Mouse (Mus musculus): ENCODE measurements around the gene Hipk1. TPM values are rescaled to one million over a fixed set of nuclear protein-coding genes. Genes with fewer than 3 reads are reported as not detected.

Gene Hipk1
- polyA plus RNA-seq, 1 experiment from 2014 or later, result 13.5 TPM

GRCm38 (mm10) chr3:103774009-103774408 is 17.4 kb downstream of the Hipk1 start:
- peaks cover 34% of the 10 kb centered on the region for H3K36me3 ChIP-seq
- H3K4me1 ChIP-seq (replicated peaks), result peaks cover 37% of the 10 kb centered on the region
- no peaks in the 10 kb centered on the region for H3K27me3 ChIP-seq (replicated peaks)
- no peak overlapping the region for H3K9ac ChIP-seq
- H3K4me2 ChIP-seq, result no peak overlapping the region
- no peak overlapping the region; the same call in 1 of the 2 replicates for H3K27ac ChIP-seq (ENCODE audit: poor library complexity, severe bottlenecking)
- ATAC-seq (ENCODE audit: insufficient number of reproducible peaks, low FRiP score), result no peak
- H3K9me3 ChIP-seq (replicated peaks), result no peaks in the 10 kb centered on the region
- no peak overlapping the region for H3K4me3 ChIP-seq
- WGBS, result 79% methylated on average over 15 of the region's 15 CpGs

GRCm38 (mm10) chr3:103773508-103773907 is 17.9 kb downstream of the Hipk1 start:
- Histone ChIP-seq H3K27me3 (replicated peaks) (no peaks in the 10 kb centered on the region), H3K9ac (peak overlapping the region; percentile 6; the same call in 1 of the 2 replicates), H3K4me2 (no peak overlapping the region), H3K4me1 (replicated peaks) (peaks cover 37% of the 10 kb centered on the region), H3K4me3 (no peak overlapping the region), H3K27ac (ENCODE audit: poor library complexity, severe bottlenecking) (peak overlapping the region; percentile 91), H3K36me3 (peaks cover 38% of the 10 kb centered on the region), H3K9me3 (replicated peaks) (no peaks in the 10 kb centered on the region)
- 82% methylated on average over 3 of the region's 3 CpGs for WGBS
- no peak for ATAC-seq (ENCODE audit: insufficient number of reproducible peaks, low FRiP score)

- peak overlapping the region; percentile 91 for H3K27ac ChIP-seq (ENCODE audit: poor library complexity, severe bottlenecking)
- H3K27me3 ChIP-seq (replicated peaks), result no peaks in the 10 kb centered on the region
- peaks cover 39% of the 10 kb centered on the region for H3K4me1 ChIP-seq (replicated peaks)
- ATAC-seq (ENCODE audit: insufficient number of reproducible peaks, low FRiP score), result no peak
- H3K4me2 ChIP-seq, result no peak overlapping the region
- WGBS, result 65% methylated on average over 4 of the region's 4 CpGs
- peaks cover 39% of the 10 kb centered on the region for H3K36me3 ChIP-seq
- H3K4me3 ChIP-seq, result no peak overlapping the region
- no peaks in the 10 kb centered on the region for H3K9me3 ChIP-seq (replicated peaks)
- no peak overlapping the region for H3K9ac ChIP-seq
Measured at GRCm38 (mm10) chr3:103772846-103773245, 18.5 kb downstream of the Hipk1 start.

- Histone ChIP-seq H3K9me3 (replicated peaks) (no peaks in the 10 kb centered on the region), H3K4me2 (peak overlapping the region; percentile 53), H3K27me3 (replicated peaks) (no peaks in the 10 kb centered on the region), H3K4me1 (replicated peaks) (peaks cover 39% of the 10 kb centered on the region), H3K36me3 (peaks cover 29% of the 10 kb centered on the region), H3K4me3 (no peak overlapping the region), H3K9ac (peak overlapping the region; percentile 45; the same call in 1 of the 2 replicates), H3K27ac (ENCODE audit: poor library complexity, severe bottlenecking) (peak overlapping the region; percentile 91)
- ATAC-seq (ENCODE audit: insufficient number of reproducible peaks, low FRiP score), result no peak
- WGBS, result 36% methylated on average over 9 of the region's 9 CpGs
Measured at GRCm38 (mm10) chr3:103771531-103772130, 19.7 kb downstream of the Hipk1 start.

GRCm38 (mm10) chr3:103766789-103767188 is 24.6 kb downstream of the Hipk1 start:
- Histone ChIP-seq H3K27me3 (replicated peaks) (no peaks in the 10 kb centered on the region), H3K4me3 (no peak overlapping the region), H3K27ac (ENCODE audit: poor library complexity, severe bottlenecking) (no peak overlapping the region), H3K9ac (no peak overlapping the region), H3K4me2 (no peak overlapping the region), H3K36me3 (peaks cover 42% of the 10 kb centered on the region), H3K9me3 (replicated peaks) (no peaks in the 10 kb centered on the region), H3K4me1 (replicated peaks) (peaks cover 19% of the 10 kb centered on the region)
- ATAC-seq (ENCODE audit: insufficient number of reproducible peaks, low FRiP score), result no peak
- WGBS, result 85% methylated on average over 3 of the region's 3 CpGs

GRCm38 (mm10) chr3:103759261-103759970 is 31.9 kb downstream of the Hipk1 start:
- Histone ChIP-seq H3K27me3 (replicated peaks) (no peaks in the 10 kb centered on the region), H3K36me3 (peaks cover 71% of the 10 kb centered on the region), H3K9ac (no peak overlapping the region), H3K9me3 (replicated peaks) (no peaks in the 10 kb centered on the region), H3K27ac (ENCODE audit: poor library complexity, severe bottlenecking) (no peak overlapping the region), H3K4me2 (no peak overlapping the region), H3K4me1 (replicated peaks) (peaks cover 11% of the 10 kb centered on the region), H3K4me3 (no peak overlapping the region)
- ATAC-seq (ENCODE audit: insufficient number of reproducible peaks, low FRiP score), result no peak
- 76% methylated on average over 5 of the region's 5 CpGs for WGBS

GRCm38 (mm10) chr3:103758456-103758855 is 32.9 kb downstream of the Hipk1 start:
- H3K9ac ChIP-seq, result no peak overlapping the region
- no peak overlapping the region for H3K4me3 ChIP-seq
- WGBS, result 93% methylated on average over 7 of the region's 7 CpGs
- no peak overlapping the region for H3K4me2 ChIP-seq
- H3K9me3 ChIP-seq (replicated peaks), result no peaks in the 10 kb centered on the region
- H3K36me3 ChIP-seq, result peaks cover 71% of the 10 kb centered on the region
- peaks cover 11% of the 10 kb centered on the region for H3K4me1 ChIP-seq (replicated peaks)
- H3K27ac ChIP-seq (ENCODE audit: poor library complexity, severe bottlenecking), result no peak overlapping the region
- no peaks in the 10 kb centered on the region for H3K27me3 ChIP-seq (replicated peaks)
- ATAC-seq (ENCODE audit: insufficient number of reproducible peaks, low FRiP score), result no peak

GRCm38 (mm10) chr3:103756920-103757319 is 34.4 kb downstream of the Hipk1 start:
- ATAC-seq (ENCODE audit: insufficient number of reproducible peaks, low FRiP score), result no peak
- Histone ChIP-seq H3K9me3 (replicated peaks) (no peaks in the 10 kb centered on the region), H3K27ac (ENCODE audit: poor library complexity, severe bottlenecking) (no peak overlapping the region), H3K4me2 (no peak overlapping the region), H3K4me3 (no peak overlapping the region), H3K4me1 (replicated peaks) (peaks cover 11% of the 10 kb centered on the region), H3K9ac (no peak overlapping the region), H3K36me3 (peaks cover 73% of the 10 kb centered on the region), H3K27me3 (replicated peaks) (no peaks in the 10 kb centered on the region)
- WGBS, result 89% methylated on average over 2 of the region's 2 CpGs

GRCm38 (mm10) chr3:103755351-103755750 is 36.0 kb downstream of the Hipk1 start:
- peak; percentile 71; the same call in 1 of the 2 replicates for ATAC-seq (ENCODE audit: insufficient number of reproducible peaks, low FRiP score)
- Histone ChIP-seq H3K9me3 (replicated peaks) (no peaks in the 10 kb centered on the region), H3K36me3 (peaks cover 71% of the 10 kb centered on the region), H3K4me2 (0 out of 2 replicates have a peak overlapping the region, but pooled peaks have one; percentile 7), H3K4me3 (no peak overlapping the region), H3K9ac (no peak overlapping the region), H3K4me1 (replicated peaks) (peaks cover 11% of the 10 kb centered on the region), H3K27ac (ENCODE audit: poor library complexity, severe bottlenecking) (peak overlapping the region; percentile 60), H3K27me3 (replicated peaks) (no peaks in the 10 kb centered on the region)
- WGBS, result 12% methylated on average over 3 of the region's 3 CpGs

GRCm38 (mm10) chr3:103751558-103751957 is 39.8 kb downstream of the Hipk1 start:
- WGBS, result 91% methylated on average over 2 of the region's 2 CpGs
- no peak for ATAC-seq (ENCODE audit: insufficient number of reproducible peaks, low FRiP score)
- Histone ChIP-seq H3K27me3 (replicated peaks) (no peaks in the 10 kb centered on the region), H3K36me3 (peaks cover 73% of the 10 kb centered on the region), H3K4me2 (no peak overlapping the region), H3K27ac (ENCODE audit: poor library complexity, severe bottlenecking) (no peak overlapping the region), H3K4me3 (no peak overlapping the region), H3K9me3 (replicated peaks) (no peaks in the 10 kb centered on the region), H3K9ac (no peak overlapping the region), H3K4me1 (replicated peaks) (peaks cover 11% of the 10 kb centered on the region)

- Histone ChIP-seq H3K4me1 (replicated peaks) (peaks cover 5% of the 10 kb centered on the region; the same call in 1 of the 2 replicates), H3K27me3 (replicated peaks) (no peaks in the 10 kb centered on the region), H3K4me2 (no peak overlapping the region), H3K36me3 (peaks cover 77% of the 10 kb centered on the region), H3K9me3 (replicated peaks) (no peaks in the 10 kb centered on the region), H3K9ac (no peak overlapping the region), H3K27ac (ENCODE audit: poor library complexity, severe bottlenecking) (no peak overlapping the region), H3K4me3 (no peak overlapping the region)
- ATAC-seq (ENCODE audit: insufficient number of reproducible peaks, low FRiP score), result no peak
- 86% methylated on average over 5 of the region's 5 CpGs for WGBS
Measured at GRCm38 (mm10) chr3:103746711-103747110, 44.7 kb downstream of the Hipk1 start.
